ENCODE assay signal across 9 mouse cellular contexts in genomic region chr2:162976001-162976400, GRCm38 (mm10). TPM values are rescaled to one million over a fixed set of nuclear protein-coding genes. Genes with fewer than 3 reads are reported as not detected.
A peak's percentile ranks its signal among the peaks of the same experiment; 100 is the strongest.
DNase-seq lines count a peak whose midpoint lies in the region; ATAC-seq and TF ChIP-seq lines count a peak whose summit lies in the region.
"Had no signal": no experiment of that assay in that cellular context is flagged by ENCODE, and none has a peak within 500 bp of the region (broad histone marks: within the 10 kb centered on the region; RNA-seq: fewer than 3 reads in every experiment).

No protein-coding gene starts in this region.

- no peak overlapping the region for H3K4me3 ChIP-seq in forebrain, postnatal 0 days (ENCODE audit: low read depth, low read length)
- H3K4me3 ChIP-seq in forebrain, embryonic 10.5 days, result no peak overlapping the region
- no peak overlapping the region for H3K4me3 ChIP-seq in liver, postnatal 0 days (ENCODE audit: low read depth, low read length)
- H3K4me3 ChIP-seq in liver, embryonic 12.5 days, result no peak overlapping the region
- no peak overlapping the region for H3K4me3 ChIP-seq in left cerebral cortex, adult 2 months
- H3K4me3 ChIP-seq: neural tube, embryonic 15.5 days had no signal

- H3K4me2 ChIP-seq in forebrain, postnatal 0 days (ENCODE audit: low read depth), result no peak overlapping the region
- no peak overlapping the region for H3K4me2 ChIP-seq in liver, postnatal 0 days (ENCODE audit: low read depth, low read length)
- H3K4me2 ChIP-seq in liver, embryonic 12.5 days, result no peak overlapping the region
- H3K4me2 ChIP-seq: neural tube, embryonic 15.5 days had no signal

- TF ChIP-seq CTCF in forebrain, postnatal 0 days (IDR thresholded peaks at IDR 0.05; ENCODE audit: low read depth), result no peak
- TF ChIP-seq CTCF in liver, postnatal 0 days (IDR thresholded peaks at IDR 0.05; ENCODE audit: low read depth), result no peak
- TF ChIP-seq CTCF in left cerebral cortex, adult 2 months (IDR thresholded peaks at IDR 0.05), result no peak

- intact Hi-C loops in left cerebral cortex, adult 2 months (cut with DNase I), result no loop called here

- H3K36me3 ChIP-seq in forebrain, postnatal 0 days (ENCODE audit: insufficient read depth), result no peaks in the 10 kb centered on the region
- H3K36me3 ChIP-seq in forebrain, embryonic 10.5 days (replicated peaks), result no peaks in the 10 kb centered on the region
- no peaks in the 10 kb centered on the region for H3K36me3 ChIP-seq in liver, postnatal 0 days (replicated peaks; ENCODE audit: insufficient read depth, low read length)
- no peaks in the 10 kb centered on the region for H3K36me3 ChIP-seq in liver, embryonic 12.5 days
- H3K36me3 ChIP-seq: neural tube, embryonic 15.5 days had no signal

- H3K9ac ChIP-seq in forebrain, postnatal 0 days, result no peak overlapping the region
- no peak overlapping the region for H3K9ac ChIP-seq in liver, postnatal 0 days (replicated peaks)
- no peak overlapping the region for H3K9ac ChIP-seq in liver, embryonic 12.5 days
- H3K9ac ChIP-seq: neural tube, embryonic 15.5 days had no signal

- TF ChIP-seq EP300 in liver, postnatal 0 days (IDR thresholded peaks at IDR 0.05; ENCODE audit: low read depth), result no peak

- DNase-seq in forebrain, postnatal 0 days, result no peak
- DNase-seq in forebrain, embryonic 10.5 days (ENCODE audit: extremely low spot score, low spot score), result no peak
- DNase-seq in liver, postnatal 0 days, result no peak
- peak; percentile 71 for DNase-seq in kidney, postnatal 14 days
- DNase-seq in right cerebral cortex, postnatal 36 days (ENCODE audit: low spot score in 2 of 2), result no peak
- no peak for DNase-seq in left cerebral cortex, adult 2 months (ENCODE audit: extremely low spot score in 1 of 2, low spot score in 2 of 2)

- no peaks in the 10 kb centered on the region for H3K9me3 ChIP-seq in forebrain, postnatal 0 days (ENCODE audit: low read length)
- no peaks in the 10 kb centered on the region for H3K9me3 ChIP-seq in forebrain, embryonic 10.5 days
- no peaks in the 10 kb centered on the region for H3K9me3 ChIP-seq in liver, postnatal 0 days (ENCODE audit: low read length)
- no peaks in the 10 kb centered on the region for H3K9me3 ChIP-seq in liver, embryonic 12.5 days (replicated peaks)
- H3K9me3 ChIP-seq: neural tube, embryonic 15.5 days had no signal

- no peak overlapping the region for H3K27ac ChIP-seq in forebrain, postnatal 0 days (ENCODE audit: low read depth, low read length)
- H3K27ac ChIP-seq in forebrain, embryonic 10.5 days, result no peak overlapping the region
- H3K27ac ChIP-seq in liver, postnatal 0 days (ENCODE audit: low read depth), result peak overlapping the region; percentile 16; the same call in 1 of the 2 replicates
- H3K27ac ChIP-seq in liver, embryonic 12.5 days, result no peak overlapping the region
- H3K27ac ChIP-seq in left cerebral cortex, adult 2 months, result no peak overlapping the region
- H3K27ac ChIP-seq: neural tube, embryonic 15.5 days had no signal

- ATAC-seq in forebrain, postnatal 0 days, result 0 out of 2 replicates have a peak, but pooled peaks have one; percentile 19
- ATAC-seq in liver, postnatal 0 days, result no peak
- ATAC-seq in liver, embryonic 12.5 days, result no peak
- ATAC-seq in inflammation-experienced regulatory T-cells, adult 6 months, result no peak

- H3K4me1 ChIP-seq in forebrain, postnatal 0 days (ENCODE audit: insufficient read depth), result peaks cover 5% of the 10 kb centered on the region; the same call in 1 of the 2 replicates
- H3K4me1 ChIP-seq in forebrain, embryonic 10.5 days, result peaks cover 22% of the 10 kb centered on the region
- peaks cover 8% of the 10 kb centered on the region for H3K4me1 ChIP-seq in liver, postnatal 0 days (ENCODE audit: insufficient read depth)
- peaks cover 4% of the 10 kb centered on the region; the same call in 1 of the 2 replicates for H3K4me1 ChIP-seq in liver, embryonic 12.5 days

- 34% methylated on average over 4 of the region's 4 CpGs for WGBS in forebrain, postnatal 0 days
- WGBS in forebrain, embryonic 10.5 days, result 76% methylated on average over 4 of the region's 4 CpGs
- 67% methylated on average over 4 of the region's 4 CpGs for WGBS in liver, postnatal 0 days (ENCODE audit: insufficient replicate concordance)
- 59% methylated on average over 4 of the region's 4 CpGs for whole genome bisulfite sequencing in liver, embryonic 12.5 days (ENCODE audit: insufficient replicate concordance)

- no peaks in the 10 kb centered on the region for H3K27me3 ChIP-seq in forebrain, postnatal 0 days (ENCODE audit: insufficient read depth, low read length)
- no peaks in the 10 kb centered on the region for H3K27me3 ChIP-seq in forebrain, embryonic 10.5 days (ENCODE audit: poor library complexity, severe bottlenecking)
- H3K27me3 ChIP-seq in liver, postnatal 0 days (ENCODE audit: insufficient read depth, low read length), result no peaks in the 10 kb centered on the region
- H3K27me3 ChIP-seq in liver, embryonic 12.5 days (replicated peaks), result no peaks in the 10 kb centered on the region

RNA-seq across cellular contexts. Expression of gene Sgk2, which starts 11.1 kb away (rescaled TPM):
- 0.15 TPM in 1 of 2 replicates, not detected in the other for total RNA-seq in forebrain, postnatal 0 days (2014; rRNA removed)
- polyA plus RNA-seq in forebrain, postnatal 0 days (2015; fragmentation: Nextera tagmentation; extraction: Ambion mirVana), result 0.05 and 0.25 TPM in 2 replicates
- not detected in 2 replicates for polyA plus RNA-seq in forebrain, embryonic 10.5 days (2016; fragmentation: Nextera tagmentation; extraction: Ambion mirVana)
- polyA plus RNA-seq in liver, postnatal 0 days (2015; fragmentation: Nextera tagmentation; extraction: Ambion mirVana), result 9.4 and 14.0 TPM in 2 replicates
- polyA plus RNA-seq in liver, embryonic 12.5 days (2016; fragmentation: Nextera tagmentation; extraction: Ambion mirVana), result 2.7 and 3.0 TPM in 2 replicates
- polyA plus RNA-seq in inflammation-experienced regulatory T-cells, adult 6 months (2017; shearing (Covaris generic)), result not detected
- total RNA-seq in left cerebral cortex, adult 2 months (2021), result under 1 TPM; 0.26 to 0.66 TPM

RNA-seq across cellular contexts. Expression of gene L3mbtl1, which starts 32.7 kb away (rescaled TPM):
- total RNA-seq in forebrain, postnatal 0 days (2014; rRNA removed), result 6.5 and 10.4 TPM in 2 replicates
- polyA plus RNA-seq in forebrain, postnatal 0 days (2015; fragmentation: Nextera tagmentation; extraction: Ambion mirVana), result 1.6 and 3.4 TPM in 2 replicates
- polyA plus RNA-seq in forebrain, embryonic 10.5 days (2016; fragmentation: Nextera tagmentation; extraction: Ambion mirVana), result 0.11 and 0.33 TPM in 2 replicates
- 0.06 TPM in 1 of 2 replicates, not detected in the other for polyA plus RNA-seq in liver, postnatal 0 days (2015; fragmentation: Nextera tagmentation; extraction: Ambion mirVana)
- polyA plus RNA-seq in liver, embryonic 12.5 days (2016; fragmentation: Nextera tagmentation; extraction: Ambion mirVana), result 0.06 and 0.08 TPM in 2 replicates
- polyA plus RNA-seq in inflammation-experienced regulatory T-cells, adult 6 months (2017; shearing (Covaris generic)), result under 1 TPM in 1 of 3 experiments, not detected in 2; 0.30 TPM
- total RNA-seq in left cerebral cortex, adult 2 months (2021), result 10 to 100 TPM; 19.3 to 22.2 TPM

RNA-seq across cellular contexts. Expression of gene Ift52, which starts 41.2 kb away (rescaled TPM):
- 16.0 and 21.3 TPM in 2 replicates for total RNA-seq in forebrain, postnatal 0 days (2014; rRNA removed)
- polyA plus RNA-seq in forebrain, postnatal 0 days (2015; fragmentation: Nextera tagmentation; extraction: Ambion mirVana), result 26.5 and 31.4 TPM in 2 replicates
- polyA plus RNA-seq in forebrain, embryonic 10.5 days (2016; fragmentation: Nextera tagmentation; extraction: Ambion mirVana), result 50.0 and 52.2 TPM in 2 replicates
- polyA plus RNA-seq in liver, postnatal 0 days (2015; fragmentation: Nextera tagmentation; extraction: Ambion mirVana), result 18.4 and 19.5 TPM in 2 replicates
- 24.4 and 25.9 TPM in 2 replicates for polyA plus RNA-seq in liver, embryonic 12.5 days (2016; fragmentation: Nextera tagmentation; extraction: Ambion mirVana)
- polyA plus RNA-seq in inflammation-experienced regulatory T-cells, adult 6 months (2017; shearing (Covaris generic)), result 10 to 100 TPM; 60.8 to 67.3 (median 61.3) TPM
- total RNA-seq in left cerebral cortex, adult 2 months (2021), result 10 to 100 TPM; 32.9 to 35.2 TPM

RNA-seq across cellular contexts. Expression of gene Srsf6, which starts 44.7 kb away (rescaled TPM):
- total RNA-seq in forebrain, postnatal 0 days (2014; rRNA removed), result 121 and 146 TPM in 2 replicates
- polyA plus RNA-seq in forebrain, postnatal 0 days (2015; fragmentation: Nextera tagmentation; extraction: Ambion mirVana), result 110 and 133 TPM in 2 replicates
- polyA plus RNA-seq in forebrain, embryonic 10.5 days (2016; fragmentation: Nextera tagmentation; extraction: Ambion mirVana), result 291 and 302 TPM in 2 replicates
- polyA plus RNA-seq in liver, postnatal 0 days (2015; fragmentation: Nextera tagmentation; extraction: Ambion mirVana), result 50.5 and 56.3 TPM in 2 replicates
- 168 and 174 TPM in 2 replicates for polyA plus RNA-seq in liver, embryonic 12.5 days (2016; fragmentation: Nextera tagmentation; extraction: Ambion mirVana)
- 10 to 100 TPM; 24.3 to 51.6 (median 44.5) TPM for polyA plus RNA-seq in inflammation-experienced regulatory T-cells, adult 6 months (2017; shearing (Covaris generic))
- total RNA-seq in left cerebral cortex, adult 2 months (2021), result 100 to 1,000 TPM in 1 of 2 experiments, 10 to 100 TPM in 1; 99.3 to 109 TPM
